Mouse (Mus musculus): ENCODE results near the gene Pip5k1b.

GRCm38 (mm10) chr19:24278859-24279258, 276.8 kb downstream of the Pip5k1b start:
- TF ChIP-seq TAL1 (IDR thresholded peaks at IDR 0.05; ENCODE audit: low read length) (no peak), GATA1 (IDR thresholded peaks at IDR 0.05; ENCODE audit: low read length) (no peak)
